Mouse (Mus musculus): ENCODE data around the gene Poc1a. TPM values are rescaled to one million over a fixed set of nuclear protein-coding genes. Genes with fewer than 3 reads are reported as not detected.

Poc1a gene
- total RNA-seq, 2 experiments from 2014 or later, result 1.4 to 2.1 TPM

DNA sequence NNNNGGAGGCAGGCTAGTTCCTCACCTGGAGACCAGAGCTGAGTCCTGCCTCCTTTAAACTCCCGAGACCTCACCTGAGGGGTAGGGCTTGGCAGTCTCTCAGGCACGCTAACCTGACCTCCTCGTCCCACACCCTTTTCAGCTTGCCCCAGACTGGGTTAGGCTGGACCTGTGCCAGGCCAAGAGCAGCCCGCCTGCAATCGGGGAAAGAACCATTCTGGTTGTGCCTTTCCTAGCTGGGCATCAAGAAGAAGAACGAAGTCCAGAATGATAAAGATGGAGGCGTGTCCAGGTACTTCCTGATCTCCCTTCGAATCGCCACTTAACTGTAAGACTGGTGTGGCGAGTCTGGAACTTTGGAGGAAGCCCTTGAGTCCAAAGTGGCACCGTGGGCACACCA lies 31.3 kb upstream of the Poc1a start:
- no peak overlapping the region for H3K4me3 ChIP-seq
- intact Hi-C loops (cut with DNase I), result no loop called here
- no peak for TF ChIP-seq CTCF (IDR thresholded peaks at IDR 0.05)
- no peak overlapping the region for H3K27ac ChIP-seq
- no peak for DNase-seq

- Histone ChIP-seq H3K4me3 (no peak overlapping the region), H3K27ac (no peak overlapping the region)
- peak; percentile 46 for DNase-seq
- TF ChIP-seq CTCF (IDR thresholded peaks at IDR 0.05), result no peak
- intact Hi-C loops (cut with DNase I), result no loop called here
Measured at GRCm38 (mm10) chr9:106250245-106250644, 30.6 kb upstream of the Poc1a start.

DNA sequence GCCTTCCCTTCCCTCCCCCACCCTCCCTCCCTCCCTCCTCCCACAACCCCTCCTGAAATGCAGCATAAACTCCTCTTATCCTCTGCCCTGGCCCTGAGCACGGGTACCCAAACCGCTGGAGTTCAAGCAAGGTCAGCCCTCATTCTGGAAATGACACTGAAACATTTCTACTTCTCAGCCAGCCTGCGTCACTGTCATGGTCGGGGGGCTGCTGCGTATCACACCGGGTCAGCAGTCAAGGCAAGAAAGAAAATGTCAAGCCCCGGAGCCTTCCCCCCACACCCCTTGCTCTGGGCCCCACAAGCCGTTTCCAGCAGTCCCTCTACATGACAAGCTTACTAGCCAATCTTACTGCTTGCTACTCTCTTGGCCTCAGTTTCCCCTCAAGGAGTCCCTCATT lies 29.8 kb upstream of the Poc1a start:
- no peak for TF ChIP-seq CTCF (IDR thresholded peaks at IDR 0.05)
- intact Hi-C loops (cut with DNase I), result no loop called here
- H3K27ac ChIP-seq, result no peak overlapping the region
- no peak for DNase-seq
- H3K4me3 ChIP-seq, result no peak overlapping the region

DNA sequence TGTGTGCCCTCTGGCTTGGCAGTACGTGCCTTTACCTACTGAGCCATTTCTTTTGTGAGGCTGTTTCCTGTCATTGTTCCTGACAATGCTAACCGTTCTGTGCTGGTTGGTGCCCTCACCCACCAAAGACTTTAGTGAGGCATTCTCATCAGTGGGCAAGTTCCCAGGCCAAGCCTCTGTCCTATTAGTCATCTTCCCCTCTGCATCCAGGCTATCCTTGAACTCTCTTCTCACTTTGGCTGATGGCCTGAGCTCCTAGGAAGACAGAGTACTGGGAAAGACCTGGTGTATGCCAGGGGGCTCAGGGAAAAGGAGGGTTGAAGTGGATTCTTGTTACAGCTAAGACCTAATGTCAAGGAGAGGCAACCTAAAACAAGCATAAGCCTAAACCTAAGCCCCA lies 26.9 kb upstream of the Poc1a start:
- intact Hi-C loops (cut with DNase I), result no loop called here
- TF ChIP-seq CTCF (IDR thresholded peaks at IDR 0.05), result no peak
- no peak overlapping the region for H3K27ac ChIP-seq
- DNase-seq, result no peak
- H3K4me3 ChIP-seq, result no peak overlapping the region

GRCm38 (mm10) chr9:106258412-106258811 lies 22.4 kb upstream of the Poc1a start:
- Histone ChIP-seq H3K4me3 (no peak overlapping the region), H3K27ac (no peak overlapping the region)
- intact Hi-C loops (cut with DNase I), result no loop called here
- DNase-seq, result no peak
- TF ChIP-seq CTCF (IDR thresholded peaks at IDR 0.05), result no peak

GRCm38 (mm10) chr9:106258990-106259389 lies 21.9 kb upstream of the Poc1a start:
- Histone ChIP-seq H3K27ac (no peak overlapping the region), H3K4me3 (no peak overlapping the region)
- TF ChIP-seq CTCF (IDR thresholded peaks at IDR 0.05), result no peak
- intact Hi-C loops (cut with DNase I), result no loop called here
- DNase-seq, result no peak

GRCm38 (mm10) chr9:106261058-106261457 lies 19.8 kb upstream of the Poc1a start:
- intact Hi-C loops (cut with DNase I), result no loop called here
- no peak for DNase-seq
- no peak for TF ChIP-seq CTCF (IDR thresholded peaks at IDR 0.05)
- Histone ChIP-seq H3K4me3 (no peak overlapping the region), H3K27ac (no peak overlapping the region)

DNA sequence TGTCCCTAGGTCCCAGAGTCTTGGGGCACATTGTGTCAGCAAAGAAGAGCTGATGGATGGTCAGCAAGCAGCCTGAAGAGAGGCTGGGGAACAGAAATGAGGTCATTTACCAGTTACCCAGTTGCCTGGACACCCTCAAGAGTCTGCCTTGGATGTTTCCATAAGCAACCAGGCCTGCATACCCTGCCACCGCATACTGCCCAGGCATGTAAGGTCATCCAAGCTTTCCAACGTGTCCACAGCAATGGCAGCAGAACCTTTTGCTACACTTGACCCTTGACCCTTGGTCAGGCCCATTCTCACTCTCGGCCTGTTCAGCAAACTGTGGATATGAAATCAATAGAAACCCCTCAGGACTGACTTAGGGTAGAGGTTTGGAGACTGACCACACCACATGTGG lies 19.4 kb upstream of the Poc1a start:
- TF ChIP-seq CTCF (IDR thresholded peaks at IDR 0.05), result no peak
- intact Hi-C loops (cut with DNase I), result no loop called here
- H3K4me3 ChIP-seq, result no peak overlapping the region
- no peak overlapping the region for H3K27ac ChIP-seq
- DNase-seq, result no peak

DNA sequence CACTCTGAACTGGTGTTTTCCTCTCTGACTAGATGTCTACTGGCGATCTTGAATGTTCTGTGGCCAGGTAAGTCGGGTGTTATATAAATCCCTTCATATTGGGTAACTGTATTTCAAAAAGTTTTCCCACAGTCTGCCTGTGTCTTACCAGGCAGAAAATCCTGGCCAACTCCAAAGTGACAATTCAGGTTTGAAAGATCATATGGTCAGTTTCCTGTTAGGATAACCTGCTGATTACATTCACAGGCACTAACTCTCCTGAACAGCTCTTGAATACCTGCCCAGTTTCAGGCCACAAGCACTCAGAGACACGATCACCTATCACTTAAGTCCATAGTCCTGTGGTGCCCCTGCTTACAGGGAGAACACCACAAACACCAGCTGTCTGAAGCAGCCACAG lies 18.8 kb upstream of the Poc1a start:
- Histone ChIP-seq H3K4me3 (no peak overlapping the region), H3K27ac (no peak overlapping the region)
- DNase-seq, result no peak
- intact Hi-C loops (cut with DNase I), result no loop called here
- TF ChIP-seq CTCF (IDR thresholded peaks at IDR 0.05), result no peak

GRCm38 (mm10) chr9:106263381-106263924 lies 17.4 kb upstream of the Poc1a start:
- DNase-seq, result no peak
- intact Hi-C loops (cut with DNase I), result no loop called here

DNA sequence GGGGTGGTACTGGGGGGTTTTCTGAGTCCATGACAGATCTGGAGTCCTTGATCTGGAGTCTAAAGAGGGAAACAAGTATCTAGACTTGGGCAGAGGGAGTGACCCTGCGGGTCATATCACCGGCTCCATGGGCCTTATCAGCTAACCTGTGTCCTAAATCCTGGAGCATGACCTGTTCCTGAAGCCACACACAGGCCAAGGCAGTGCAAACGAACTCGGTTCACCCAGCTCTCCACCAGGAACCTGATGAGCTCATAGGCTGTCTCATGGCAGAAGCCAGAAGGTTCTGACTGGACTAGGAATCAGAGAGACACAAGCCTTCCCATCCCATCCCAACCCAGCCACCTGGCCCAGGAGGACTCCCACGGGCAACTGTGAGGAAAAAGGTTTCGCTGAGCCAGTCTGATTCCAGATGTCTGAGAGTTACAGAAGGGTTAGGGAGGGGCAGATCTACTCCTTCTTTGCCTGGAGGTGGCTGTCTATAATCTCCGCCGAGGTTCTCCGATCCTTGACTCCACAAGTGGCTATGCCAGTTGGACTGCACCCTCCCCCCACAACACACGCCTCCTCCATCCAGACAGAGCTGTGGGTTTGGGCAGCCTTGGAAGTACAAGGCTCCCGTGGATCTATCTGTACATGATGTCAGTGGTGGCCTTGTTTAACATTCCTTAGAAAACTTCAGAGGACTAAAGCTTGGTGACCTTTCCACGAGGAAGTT lies 15.3 kb upstream of the Poc1a start:
- Histone ChIP-seq H3K27ac (no peak overlapping the region), H3K4me3 (no peak overlapping the region)
- no peak for TF ChIP-seq CTCF (IDR thresholded peaks at IDR 0.05)
- no peak for DNase-seq
- intact Hi-C loops (cut with DNase I), result no loop called here

More at GRCm38 (mm10) chr9:106263381-106263924, 17.4 kb upstream of the Poc1a start:
- Histone ChIP-seq H3K27ac (no peak overlapping the region), H3K4me3 (no peak overlapping the region)
- no peak for TF ChIP-seq CTCF (IDR thresholded peaks at IDR 0.05)

DNA sequence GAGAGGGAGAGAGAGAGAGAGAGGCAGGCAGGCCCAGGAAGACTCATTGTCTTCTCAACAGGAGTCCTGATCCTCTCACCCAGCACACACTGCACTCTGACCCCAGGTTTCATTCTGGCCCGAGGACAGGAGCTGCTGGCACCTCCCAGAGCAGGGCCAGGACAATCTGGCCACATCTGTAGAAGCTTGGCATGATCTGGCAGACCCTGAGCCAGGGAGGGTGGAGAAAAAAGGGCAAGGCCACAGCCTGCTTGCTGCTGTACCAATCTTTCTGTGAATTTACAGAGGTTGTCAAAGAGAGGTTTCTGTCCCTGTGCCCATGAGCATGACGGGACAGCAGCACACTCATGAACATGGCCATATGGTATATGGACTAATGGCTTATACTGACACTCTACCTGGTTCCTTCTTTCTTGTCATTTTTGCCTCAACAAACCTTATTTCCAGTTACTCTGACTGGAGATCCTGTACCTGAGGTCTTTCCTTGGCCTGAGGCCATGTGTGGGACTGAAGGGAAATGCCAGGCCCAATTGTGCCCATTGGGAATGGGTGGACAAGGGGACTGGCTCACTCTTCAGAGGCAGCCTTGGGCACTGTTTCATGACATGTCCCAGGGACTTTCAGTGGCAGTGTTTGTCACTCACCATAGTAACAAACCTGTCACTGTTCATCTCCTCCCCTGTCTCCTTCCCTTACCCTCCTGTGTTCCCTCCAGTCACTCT lies 13.8 kb upstream of the Poc1a start:
- no peak overlapping the region for H3K4me3 ChIP-seq
- intact Hi-C loops (cut with DNase I), result no loop called here
- DNase-seq, result no peak
- TF ChIP-seq CTCF (IDR thresholded peaks at IDR 0.05), result no peak
- H3K27ac ChIP-seq, result no peak overlapping the region

GRCm38 (mm10) chr9:106268421-106268820 lies 12.4 kb upstream of the Poc1a start:
- intact Hi-C loops (cut with DNase I), result no loop called here
- Histone ChIP-seq H3K4me3 (no peak overlapping the region), H3K27ac (no peak overlapping the region)
- TF ChIP-seq CTCF (IDR thresholded peaks at IDR 0.05), result no peak
- no peak for DNase-seq

All from gastrocnemius, adult 2 months (tissue).